Comparison of ENCODE assay signal across 11 mouse cellular contexts in genomic region chr17:27830411-27830810, GRCm38 (mm10). TPM values are rescaled to one million over a fixed set of nuclear protein-coding genes. Genes with fewer than 3 reads are reported as not detected.
DNase-seq lines count a peak whose midpoint lies in the region; ATAC-seq and TF ChIP-seq lines count a peak whose summit lies in the region.
"Had no signal": no experiment of that assay in that cellular context is flagged by ENCODE, and none has a peak within 500 bp of the region (broad histone marks: within the 10 kb centered on the region; RNA-seq: fewer than 3 reads in every experiment).

No protein-coding gene starts in this region.

- WGBS in limb, embryonic 11.5 days = 58% methylated on average over 7 of the region's 7 CpGs
- WGBS in limb, embryonic 10.5 days = 53% methylated on average over 7 of the region's 7 CpGs
- WGBS in liver, postnatal 0 days (ENCODE audit: insufficient replicate concordance) = 60% methylated on average over 7 of the region's 7 CpGs

- H3K27ac ChIP-seq in limb, embryonic 11.5 days (replicated peaks; ENCODE audit: low read depth, low read length) = no peak overlapping the region
- no peak overlapping the region for H3K27ac ChIP-seq in limb, embryonic 10.5 days
- H3K27ac ChIP-seq in CH12.LX (ENCODE audit: insufficient read depth, low read depth) = no peak overlapping the region
- H3K27ac ChIP-seq in liver, postnatal 0 days (ENCODE audit: low read depth) = no peak overlapping the region
- H3K27ac ChIP-seq: forebrain, embryonic 15.5 days; limb, embryonic 13.5 days had no signal

- TF ChIP-seq CTCF in CH12.LX (conservative IDR thresholded peaks at IDR 0.05 in 1 of 2, IDR thresholded peaks at IDR 0.05 in 1 of 2; ENCODE audit: low read depth in 2 of 2, low read length in 2 of 2) = peak; percentile 41 to 53; a peak in 3 of 4 replicates
- TF ChIP-seq CTCF in liver, postnatal 0 days (IDR thresholded peaks at IDR 0.05; ENCODE audit: low read depth) = peak; percentile 62

- no peak; the same call in none of the 2 replicates for TF ChIP-seq RAD21 in CH12.LX (IDR thresholded peaks at IDR 0.05; ENCODE audit: low read depth, low read length)

- no peaks in the 10 kb centered on the region for H3K27me3 ChIP-seq in limb, embryonic 11.5 days (ENCODE audit: control insufficient read depth, insufficient read depth, low read length)
- no peaks in the 10 kb centered on the region for H3K27me3 ChIP-seq in limb, embryonic 10.5 days (ENCODE audit: low read depth, poor library complexity, severe bottlenecking)
- H3K27me3 ChIP-seq in CH12.LX (replicated peaks) = peaks cover 2% of the 10 kb centered on the region
- no peaks in the 10 kb centered on the region for H3K27me3 ChIP-seq in liver, postnatal 0 days (ENCODE audit: insufficient read depth, low read length)
- H3K27me3 ChIP-seq: limb, embryonic 13.5 days had no signal

- H3K4me2 ChIP-seq in limb, embryonic 11.5 days (ENCODE audit: low read depth, severe bottlenecking) = no peak overlapping the region
- H3K4me2 ChIP-seq in CH12.LX (ENCODE audit: insufficient read depth, low read depth, poor library complexity, severe bottlenecking) = no peak overlapping the region
- H3K4me2 ChIP-seq in liver, postnatal 0 days (ENCODE audit: low read depth, low read length) = no peak overlapping the region
- H3K4me2 ChIP-seq: forebrain, embryonic 15.5 days; limb, embryonic 13.5 days had no signal

- dilution Hi-C loops in CH12.LX (cut with MboI; ENCODE audit: extremely low pct_ligation_motif_present, extremely low pct_unique_long_range_greater_than_20kb, low sequenced_read_pairs) = no loop called here

- H3K79me2 ChIP-seq in CH12.LX (replicated peaks; ENCODE audit: control insufficient read depth, extremely low read depth, insufficient read depth, poor library complexity, severe bottlenecking) = no peaks in the 10 kb centered on the region

- H3K9ac ChIP-seq in limb, embryonic 11.5 days (ENCODE audit: low read length) = no peak overlapping the region
- no peak overlapping the region for H3K9ac ChIP-seq in CH12.LX (ENCODE audit: insufficient read depth, low read depth)
- H3K9ac ChIP-seq in liver, postnatal 0 days (replicated peaks) = no peak overlapping the region
- H3K9ac ChIP-seq: forebrain, embryonic 15.5 days; limb, embryonic 13.5 days had no signal

- TF ChIP-seq POLR2A in CH12.LX (IDR thresholded peaks at IDR 0.05; ENCODE audit: low read depth, low read length) = no peak

- no peaks in the 10 kb centered on the region for H3K9me3 ChIP-seq in limb, embryonic 11.5 days (ENCODE audit: control insufficient read depth, low read length)
- H3K9me3 ChIP-seq in limb, embryonic 10.5 days (replicated peaks) = no peaks in the 10 kb centered on the region
- H3K9me3 ChIP-seq in CH12.LX (replicated peaks; ENCODE audit: low read length) = no peaks in the 10 kb centered on the region
- no peaks in the 10 kb centered on the region for H3K9me3 ChIP-seq in liver, postnatal 0 days (ENCODE audit: low read length)
- H3K9me3 ChIP-seq: forebrain, embryonic 15.5 days; limb, embryonic 13.5 days had no signal

- H3K36me3 ChIP-seq in limb, embryonic 11.5 days (ENCODE audit: control insufficient read depth, insufficient read depth, low read length) = no peaks in the 10 kb centered on the region
- no peaks in the 10 kb centered on the region for H3K36me3 ChIP-seq in limb, embryonic 10.5 days
- H3K36me3 ChIP-seq in CH12.LX (replicated peaks in 1 of 2; ENCODE audit: control insufficient read depth in 1 of 2, insufficient read depth in 1 of 2, low read length in 1 of 2) = no peaks in the 10 kb centered on the region
- no peaks in the 10 kb centered on the region for H3K36me3 ChIP-seq in liver, postnatal 0 days (replicated peaks; ENCODE audit: insufficient read depth, low read length)
- H3K36me3 ChIP-seq: forebrain, embryonic 15.5 days; limb, embryonic 13.5 days had no signal

- peak; percentile 67 for DNase-seq in CD4-positive, CD25-positive, alpha-beta regulatory T cell, adult 2 months (ENCODE audit: low read depth, low spot score)
- peak; percentile 38 for DNase-seq in limb, embryonic 11.5 days (ENCODE audit: low spot score)
- DNase-seq in limb, embryonic 10.5 days (ENCODE audit: low spot score) = no peak
- peak; percentile 21 for DNase-seq in CH12.LX (ENCODE audit: extremely low read depth)
- peak; percentile 50 for DNase-seq in liver, postnatal 0 days
- DNase-seq in cerebellum, adult 18-20 months = no peak
- DNase-seq in urinary bladder, postnatal 4 days (ENCODE audit: low spot score in 2 of 2) = no peak
- DNase-seq: adrenal gland, postnatal 36 days had no signal

- no peak for ATAC-seq in CD4-positive, CD25-positive, alpha-beta regulatory T cell, adult 4 months
- no peak for ATAC-seq in limb, embryonic 11.5 days (ENCODE audit: insufficient number of reproducible peaks, low FRiP score, low TSS enrichment, low read depth)
- no peak for ATAC-seq in liver, postnatal 0 days
- ATAC-seq: forebrain, embryonic 15.5 days had no signal

- peaks cover 6% of the 10 kb centered on the region; the same call in 1 of the 2 replicates for H3K4me1 ChIP-seq in limb, embryonic 11.5 days (ENCODE audit: control insufficient read depth, insufficient read depth, low read length)
- peaks cover 20% of the 10 kb centered on the region for H3K4me1 ChIP-seq in limb, embryonic 10.5 days
- H3K4me1 ChIP-seq in CH12.LX (ENCODE audit: control insufficient read depth in 1 of 2, insufficient read depth in 2 of 2) = peaks cover 2 to 6% of the 10 kb centered on the region in 2 experiments; a peak in 3 of 4 replicates
- peaks cover 11% of the 10 kb centered on the region for H3K4me1 ChIP-seq in liver, postnatal 0 days (ENCODE audit: insufficient read depth)
- H3K4me1 ChIP-seq: forebrain, embryonic 15.5 days had no signal

- in situ Hi-C loops in CH12.LX (cut with MboI; ENCODE audit: low pct_ligation_motif_present, low pct_unique_long_range_greater_than_20kb, low sequenced_read_pairs) = no loop called here

- TF ChIP-seq EP300 in CH12.LX (IDR thresholded peaks at IDR 0.05; ENCODE audit: low read length) = no peak
- TF ChIP-seq EP300 in liver, postnatal 0 days (IDR thresholded peaks at IDR 0.05; ENCODE audit: low read depth) = no peak

- H3K4me3 ChIP-seq in limb, embryonic 11.5 days (ENCODE audit: low read depth, low read length) = no peak overlapping the region
- no peak overlapping the region for H3K4me3 ChIP-seq in limb, embryonic 10.5 days
- no peak overlapping the region for H3K4me3 ChIP-seq in CH12.LX (replicated peaks in 1 of 3; ENCODE audit: low read depth in 2 of 3, low read length in 2 of 3, poor library complexity in 1 of 3)
- no peak overlapping the region for H3K4me3 ChIP-seq in liver, postnatal 0 days (ENCODE audit: low read depth, low read length)
- H3K4me3 ChIP-seq: forebrain, embryonic 15.5 days; limb, embryonic 13.5 days had no signal

TF ChIP-seq in CH12.LX, 34 proteins besides CTCF, POLR2A, EP300 and RAD21 (continues in another document):
- TF ChIP-seq ZMIZ1 (IDR thresholded peaks at IDR 0.05; ENCODE audit: low read depth, low read length) (no peak), NRF1 (IDR thresholded peaks at IDR 0.05; ENCODE audit: low read depth, low read length) (no peak), RCOR1 (conservative IDR thresholded peaks at IDR 0.05; ENCODE audit: low read depth, low read length) (no peak), ZKSCAN1 (IDR thresholded peaks at IDR 0.05; ENCODE audit: borderline replicate concordance, low read depth, low read length) (no peak), UBTF (IDR thresholded peaks at IDR 0.05; ENCODE audit: low read depth, low read length) (no peak), MEF2A (IDR thresholded peaks at IDR 0.05; ENCODE audit: borderline replicate concordance, low read depth, low read length) (no peak), POLR2AphosphoS2 (IDR thresholded peaks at IDR 0.05; ENCODE audit: low read depth, low read length) (no peak), MAFK (IDR thresholded peaks at IDR 0.05; ENCODE audit: insufficient replicate concordance, low read length) (no peak), ZNF384 (IDR thresholded peaks at IDR 0.05; ENCODE audit: low read depth, low read length) (no peak), CHD2 (IDR thresholded peaks at IDR 0.05; ENCODE audit: low read length) (no peak), JUN (IDR thresholded peaks at IDR 0.05; ENCODE audit: insufficient read depth, low read depth, low read length) (no peak), GABPA (IDR thresholded peaks at IDR 0.05; ENCODE audit: insufficient replicate concordance, low read depth, low read length) (no peak), MAX (IDR thresholded peaks at IDR 0.05; ENCODE audit: low read length) (no peak), ELF1 (IDR thresholded peaks at IDR 0.05; ENCODE audit: low read depth, low read length) (no peak), KAT2A (IDR thresholded peaks at IDR 0.05; ENCODE audit: insufficient replicate concordance, low read length) (no peak)

RNA-seq across cellular contexts. Expression of gene Snrpc, which starts 7.5 kb away (rescaled TPM):
- 10 to 100 TPM; 84.0 to 86.8 TPM for polyA plus RNA-seq in CD4-positive, CD25-positive, alpha-beta regulatory T cell, adult 4 months (2017; shearing (Covaris generic))
- polyA plus RNA-seq in limb, embryonic 11.5 days (2014; fragmentation: Nextera tagmentation; extraction: Ambion mirVana) = 415 and 425 TPM in 2 replicates
- 425 and 451 TPM in 2 replicates for polyA plus RNA-seq in limb, embryonic 10.5 days (2016; fragmentation: Nextera tagmentation; extraction: Ambion mirVana)
- total RNA-seq in CH12.LX (2012; rRNA removed) (154 and 173 TPM in 2 replicates), CH12.LX (2014; rRNA removed) (165 and 171 TPM in 2 replicates)
- 184 and 194 TPM in 2 replicates for polyA plus RNA-seq in CH12.LX (2012; ENCODE audit: insufficient read length, low read depth)
- polyA plus RNA-seq in liver, postnatal 0 days (2015; fragmentation: Nextera tagmentation; extraction: Ambion mirVana) = 96.2 and 99.0 TPM in 2 replicates

RNA-seq across cellular contexts. Expression of gene D17Wsu92e, which starts 10.0 kb away (rescaled TPM):
- 10 to 100 TPM; 14.6 to 14.9 TPM for polyA plus RNA-seq in CD4-positive, CD25-positive, alpha-beta regulatory T cell, adult 4 months (2017; shearing (Covaris generic))
- polyA plus RNA-seq in limb, embryonic 11.5 days (2014; fragmentation: Nextera tagmentation; extraction: Ambion mirVana) = 16.7 and 17.6 TPM in 2 replicates
- 15.3 and 17.6 TPM in 2 replicates for polyA plus RNA-seq in limb, embryonic 10.5 days (2016; fragmentation: Nextera tagmentation; extraction: Ambion mirVana)
- total RNA-seq in CH12.LX (2012; rRNA removed) (44.2 and 46.4 TPM in 2 replicates), CH12.LX (2014; rRNA removed) (33.1 and 34.9 TPM in 2 replicates)
- polyA plus RNA-seq in CH12.LX (2012; ENCODE audit: insufficient read length, low read depth) = 70.8 and 73.5 TPM in 2 replicates
- 23.8 and 24.7 TPM in 2 replicates for polyA plus RNA-seq in liver, postnatal 0 days (2015; fragmentation: Nextera tagmentation; extraction: Ambion mirVana)

RNA-seq across cellular contexts. Expression of gene Uhrf1bp1, which starts 25.8 kb away (rescaled TPM):
- 1 to 10 TPM in 1 of 2 experiments, under 1 TPM in 1; 0.65 to 1.3 TPM for polyA plus RNA-seq in CD4-positive, CD25-positive, alpha-beta regulatory T cell, adult 4 months (2017; shearing (Covaris generic))
- 8.2 and 8.5 TPM in 2 replicates for polyA plus RNA-seq in limb, embryonic 11.5 days (2014; fragmentation: Nextera tagmentation; extraction: Ambion mirVana)
- 9.3 and 10.0 TPM in 2 replicates for polyA plus RNA-seq in limb, embryonic 10.5 days (2016; fragmentation: Nextera tagmentation; extraction: Ambion mirVana)
- total RNA-seq in CH12.LX (2012; rRNA removed) (9.8 and 13.1 TPM in 2 replicates), CH12.LX (2014; rRNA removed) (5.7 and 6.0 TPM in 2 replicates)
- 12.2 and 13.6 TPM in 2 replicates for polyA plus RNA-seq in CH12.LX (2012; ENCODE audit: insufficient read length, low read depth)
- polyA plus RNA-seq in liver, postnatal 0 days (2015; fragmentation: Nextera tagmentation; extraction: Ambion mirVana) = 1.6 and 2.2 TPM in 2 replicates

Comparison
In these comparisons a context has a peak if more than half of its experiments do, and no peak if none do; other contexts are left out.
1. DNase-seq: peak in CD4-positive, CD25-positive, alpha-beta regulatory T cell, adult 2 months (single experiment), limb, embryonic 11.5 days (single experiment), CH12.LX (single experiment) and liver, postnatal 0 days (single experiment); none in limb, embryonic 10.5 days (single experiment), cerebellum, adult 18-20 months (0 of 2) and urinary bladder, postnatal 4 days (0 of 2).